Mouse (Mus musculus) embryo, embryonic 11.5 days (tissue): ENCODE data around the gene Lrmda.

Experiments
- DNase-seq: peaks from one replicate; pipeline ENCODE4 v3.0.0-alpha.2; 2012; ENCODE audit warnings: low read depth, low spot score

Gene Lrmda

GRCm38 (mm10) chr14:22019252-22019948, at the start of gene Lrmda:
Lrmda (plus strand) TSS chr14:22019712.
- DNase-seq: peak; percentile 9

GRCm38 (mm10) chr14:21981462-21981861, 38.0 kb upstream of the Lrmda start:
- DNase-seq: peak; percentile 81

- no peak for DNase-seq
These were observed 37.4 kb upstream of the Lrmda start for GRCm38 (mm10) chr14:21982096-21982591.

- DNase-seq: peak; percentile 29
These were observed 36.8 kb upstream of the Lrmda start for GRCm38 (mm10) chr14:21982592-21983310.

GRCm38 (mm10) chr14:21983311-21983949, 36.1 kb upstream of the Lrmda start:
- no peak for DNase-seq

- DNase-seq: no peak
These were observed 35.4 kb upstream of the Lrmda start for GRCm38 (mm10) chr14:21983950-21984730.

GRCm38 (mm10) chr14:21984757-21985425, 34.6 kb upstream of the Lrmda start:
- DNase-seq: peak; percentile 22

- DNase-seq: peak; percentile 27
These were observed 34.0 kb upstream of the Lrmda start for GRCm38 (mm10) chr14:21985426-21985931.

- DNase-seq: peak; percentile 57
These were observed 33.4 kb upstream of the Lrmda start for GRCm38 (mm10) chr14:21985981-21986732.

GRCm38 (mm10) chr14:21986733-21987659, 32.5 kb upstream of the Lrmda start:
- DNase-seq: no peak

GRCm38 (mm10) chr14:21987660-21988576, 31.6 kb upstream of the Lrmda start:
- peak; percentile 92 for DNase-seq

- peak; percentile 39 for DNase-seq
These were observed 30.8 kb upstream of the Lrmda start for GRCm38 (mm10) chr14:21988577-21989290.

GRCm38 (mm10) chr14:21989291-21989913, 30.1 kb upstream of the Lrmda start, which contains the start of gene Zfp503:
Zfp503 (minus strand) TSS chr14:21989601.
- DNase-seq: peak; percentile 77

- peak; percentile 36 for DNase-seq
These were observed 29.0 kb upstream of the Lrmda start for GRCm38 (mm10) chr14:21990321-21991021.

- peak; percentile 77 for DNase-seq
These were observed 28.2 kb upstream of the Lrmda start for GRCm38 (mm10) chr14:21991251-21991780.

GRCm38 (mm10) chr14:21991856-21992255, 27.7 kb upstream of the Lrmda start:
- DNase-seq: no peak
